Mouse (Mus musculus) heart, embryonic 14.5 days (tissue): Measurements from ENCODE around the gene Lrrc31. TPM values are rescaled to one million over a fixed set of nuclear protein-coding genes. Genes with fewer than 3 reads are reported as not detected.
"Not testable (repeated sequence)": the region's sequence is repeated elsewhere in the genome, so short reads cannot be mapped to it uniquely, and the experiment has no call there.

Source experiments
- ATAC-seq: fragments of 200-750 bp; cut with Nextera tagmentation; 2 replicates; pipeline ENCODE4 v1.8.0; 2017; ENCODE audit warnings: low read depth, moderate TSS enrichment; ENCODE audit not compliant: insufficient number of reproducible peaks, insufficient read depth, low FRiP score
- H3K27ac ChIP-seq, 2 experiments: fragments of 200-500 bp in 1 of 2; fragments of 300-500 bp in 1 of 2; sonication (generic) in 1 of 2; replicated peaks in 1 of 2; 2 replicates each; pipeline ENCODE4 v1.5.1; 2012 to 2014; ENCODE audit warnings: low read depth in 2 of 2, low read length in 2 of 2, control low read depth in 1 of 2, mild to moderate bottlenecking in 1 of 2, mixed read lengths in 1 of 2; ENCODE audit not compliant: control insufficient read depth in 1 of 2, insufficient read depth in 1 of 2
- H3K27me3 ChIP-seq: fragments of 300-500 bp; sonication (generic); 2 replicates; pipeline ENCODE4 v1.6.1; 2014; ENCODE audit warnings: mild to moderate bottlenecking, low read length, control low read depth; ENCODE audit not compliant: control insufficient read depth, insufficient read depth
- H3K36me3 ChIP-seq: fragments of 300-500 bp; sonication (generic); 2 replicates; pipeline ENCODE4 v1.6.1; 2014; ENCODE audit warnings: mild to moderate bottlenecking, control low read depth, low read length, mixed read lengths; ENCODE audit not compliant: control insufficient read depth, insufficient read depth
- H3K4me1 ChIP-seq, 2 experiments: fragments of 200-500 bp in 1 of 2; fragments of 300-500 bp in 1 of 2; sonication (generic) in 1 of 2; 2 replicates each; pipeline ENCODE4 v1.6.1; 2012 to 2014; ENCODE audit warnings: low read length in 2 of 2, control low read depth in 1 of 2, mixed read lengths in 1 of 2; ENCODE audit not compliant: control insufficient read depth in 2 of 2, insufficient read depth in 2 of 2
- H3K4me2 ChIP-seq: fragments of 300-500 bp; sonication (generic); 2 replicates; pipeline ENCODE4 v1.6.1; 2014; ENCODE audit warnings: mild to moderate bottlenecking, low read length
- H3K4me3 ChIP-seq, 2 experiments: fragments of 200-500 bp in 1 of 2; fragments of 300-500 bp in 1 of 2; sonication (generic) in 1 of 2; 2 replicates each; pipeline ENCODE4 v1.5.1; 2012 to 2014; ENCODE audit warnings: low read length in 2 of 2, mild to moderate bottlenecking in 2 of 2, control low read depth in 1 of 2, low read depth in 1 of 2, moderate library complexity in 1 of 2; ENCODE audit not compliant: control insufficient read depth in 1 of 2, insufficient read depth in 1 of 2
- H3K9ac ChIP-seq: fragments of 300-500 bp; sonication (generic); 2 replicates; pipeline ENCODE4 v1.6.1; 2014; ENCODE audit warnings: mild to moderate bottlenecking, low read length
- H3K9me3 ChIP-seq: fragments of 300-500 bp; sonication (generic); 2 replicates; pipeline ENCODE4 v1.6.1; 2016; ENCODE audit warnings: low read length, control low read depth; ENCODE audit not compliant: control insufficient read depth
- WGBS: fragments of 180-500 bp; shearing (Covaris S2); extraction: QIAGEN DNeasy Blood & Tissue Kit; methylation state at CpG from one replicate; pipeline ENCODE4 v1.1.7; 2014; 5-methylcytosine and 5-hydroxymethylcytosine counted together
- polyA plus RNA-seq: library from polyadenylated mRNA; unstranded; fragments of >200 nt; fragmentation: Nextera tagmentation; extraction: Ambion mirVana; gene quantifications from 2 replicates; pipeline ENCODE4 v1.2.1, GENCODE M21; 2014

The Lrrc31 gene
- not detected in 2 replicates for polyA plus RNA-seq

DNA sequence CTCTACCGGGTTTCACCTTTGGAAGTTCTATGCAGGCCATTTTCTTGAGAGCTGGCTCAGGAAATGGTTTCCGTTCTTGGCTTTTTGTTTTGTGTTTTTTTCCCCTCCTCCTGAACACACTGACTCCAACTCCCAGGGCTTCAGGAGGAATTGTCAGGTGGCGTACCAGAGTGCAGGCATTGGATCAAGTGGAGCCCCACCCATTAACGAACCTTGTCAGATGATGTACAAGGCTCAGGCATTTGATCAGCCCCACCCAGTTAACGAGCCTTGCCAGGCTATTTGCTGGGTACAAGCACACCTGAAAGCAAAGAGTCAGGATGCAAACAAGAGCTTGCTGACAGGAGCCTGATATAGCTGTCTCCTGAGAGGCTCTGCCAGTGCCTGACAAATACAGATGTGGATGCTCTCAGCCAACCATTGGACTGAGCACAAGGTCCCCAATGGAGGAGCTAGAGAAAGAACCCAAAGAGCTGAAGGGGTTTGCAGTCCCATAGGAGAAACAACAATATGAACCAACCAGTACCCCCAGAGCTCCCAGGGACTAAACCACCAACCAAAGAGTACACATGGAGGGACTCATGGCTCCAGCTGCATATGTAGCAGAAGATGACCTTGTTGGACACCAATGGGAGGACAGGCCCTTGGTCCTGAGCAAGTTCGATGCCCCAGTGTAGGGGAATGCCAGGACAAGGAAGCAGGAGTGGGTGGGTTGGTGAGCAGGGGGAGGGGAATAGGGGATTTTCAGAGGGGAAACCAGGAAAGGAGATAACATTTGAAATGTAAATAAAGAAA lies at the start of gene Lrrc31:
Lrrc31 (minus strand) TSS at position 133 of the 795 bp plus-strand sequence.
- H3K27ac ChIP-seq, H3K9ac ChIP-seq, H3K4me3 ChIP-seq, H3K9me3 ChIP-seq, H3K4me1 ChIP-seq, ATAC-seq, H3K4me2 ChIP-seq, H3K27me3 ChIP-seq, H3K36me3 ChIP-seq: not testable (repeated sequence)
- WGBS: 73% methylated on average over 6 of the region's 6 CpGs

DNA sequence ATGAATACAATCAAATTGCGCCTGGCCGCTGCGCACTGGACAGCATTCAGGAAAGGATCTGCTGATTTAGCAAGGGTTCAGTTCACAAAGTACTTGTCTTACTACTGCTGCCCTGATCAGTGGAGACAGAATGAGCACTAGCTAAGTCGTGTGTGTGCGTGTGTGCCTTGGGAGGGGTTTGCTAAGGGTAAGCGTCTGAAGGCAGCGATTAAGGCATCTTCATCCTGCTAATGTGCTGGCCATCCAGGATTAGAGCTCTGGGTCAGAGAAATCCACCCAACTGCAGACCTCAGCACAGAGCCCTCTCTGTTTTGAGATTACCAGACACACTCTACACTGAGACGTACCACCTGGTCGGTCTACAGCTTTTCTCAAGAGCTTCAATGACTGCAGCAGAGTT lies 48.7 kb upstream of the Lrrc31 start:
- 0 out of 2 replicates have a peak, but pooled peaks cover 3% of the 10 kb centered on the region for H3K9me3 ChIP-seq
- no peak overlapping the region for H3K4me2 ChIP-seq
- no peak overlapping the region for H3K9ac ChIP-seq
- H3K4me3 ChIP-seq: no peak overlapping the region
- H3K27me3 ChIP-seq: no peaks in the 10 kb centered on the region
- ATAC-seq: no peak
- H3K27ac ChIP-seq: no peak overlapping the region
- H3K4me1 ChIP-seq: no peaks in the 10 kb centered on the region
- no peaks in the 10 kb centered on the region for H3K36me3 ChIP-seq
- WGBS: 76% methylated on average over 9 of the region's 9 CpGs

DNA sequence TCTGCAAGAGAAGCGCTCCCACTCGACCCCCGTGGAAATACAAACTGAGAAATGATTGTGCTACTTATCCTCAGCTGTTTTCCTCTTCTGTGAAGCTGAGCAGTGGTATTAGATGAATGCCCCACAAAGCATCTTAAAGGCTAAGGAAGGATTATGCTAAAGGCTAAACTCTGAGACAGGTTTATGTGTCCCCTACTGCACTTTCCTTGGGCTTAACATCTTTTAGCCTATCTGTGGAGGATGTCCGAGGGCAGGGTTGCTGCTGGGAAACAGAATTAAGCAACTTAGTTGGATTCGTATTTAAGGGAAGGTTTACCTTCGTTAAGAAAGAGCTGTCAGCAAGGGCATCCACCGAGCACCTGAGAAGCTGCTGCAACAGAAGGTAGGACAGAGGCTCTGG lies 46.4 kb upstream of the Lrrc31 start, which contains the start of gene Samd7:
Samd7 (plus strand) TSS at position 288 of the 400 bp plus-strand sequence.
- H3K4me3 ChIP-seq: no peak within 1 kb of the TSS
- H3K27ac ChIP-seq: no peak within 1 kb of the TSS
- H3K9me3 ChIP-seq: 0 out of 2 replicates have a peak, but pooled peaks cover 3% of the 10 kb centered on the region
- H3K27me3 ChIP-seq: no peaks in the 10 kb centered on the region
- H3K4me1 ChIP-seq: peaks cover 0 to 3% of the 10 kb centered on the region in 2 experiments; a peak in 1 of 4 replicates
- no peak within 1 kb of the TSS for H3K4me2 ChIP-seq
- WGBS: 73% methylated on average over 7 of the region's 7 CpGs
- no peak for ATAC-seq
- no peak within 1 kb of the TSS for H3K9ac ChIP-seq
- H3K36me3 ChIP-seq: no peaks in the 10 kb centered on the region

DNA sequence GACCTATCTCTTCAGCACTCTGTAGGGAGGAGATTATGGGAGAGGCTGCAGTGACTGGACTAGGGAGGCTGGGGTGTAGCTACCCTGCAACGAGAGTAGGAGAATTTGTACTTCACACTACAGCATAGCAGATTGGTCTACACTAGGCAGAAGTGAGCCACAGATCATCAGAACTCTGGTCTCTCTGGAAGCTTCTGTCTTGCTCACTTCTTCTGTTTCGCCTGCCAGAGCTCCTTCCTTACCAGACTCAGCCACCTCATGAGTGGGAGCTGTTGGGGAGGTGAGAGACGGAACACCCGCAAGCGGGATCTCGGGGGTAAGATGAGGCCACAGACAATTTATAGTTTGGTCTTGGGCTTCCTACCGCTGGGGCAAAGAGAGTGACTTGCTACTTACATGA lies 43.2 kb upstream of the Lrrc31 start:
- H3K27ac ChIP-seq: no peak overlapping the region
- no peak overlapping the region for H3K4me3 ChIP-seq
- no peak for ATAC-seq
- H3K4me2 ChIP-seq: no peak overlapping the region
- H3K36me3 ChIP-seq: no peaks in the 10 kb centered on the region
- no peak overlapping the region for H3K9ac ChIP-seq
- 0 out of 2 replicates have a peak, but pooled peaks cover 3% of the 10 kb centered on the region for H3K9me3 ChIP-seq
- H3K27me3 ChIP-seq: no peaks in the 10 kb centered on the region
- peaks cover 0 to 4% of the 10 kb centered on the region in 2 experiments; a peak in 1 of 4 replicates for H3K4me1 ChIP-seq
- 81% methylated on average over 7 of the region's 7 CpGs for WGBS

DNA sequence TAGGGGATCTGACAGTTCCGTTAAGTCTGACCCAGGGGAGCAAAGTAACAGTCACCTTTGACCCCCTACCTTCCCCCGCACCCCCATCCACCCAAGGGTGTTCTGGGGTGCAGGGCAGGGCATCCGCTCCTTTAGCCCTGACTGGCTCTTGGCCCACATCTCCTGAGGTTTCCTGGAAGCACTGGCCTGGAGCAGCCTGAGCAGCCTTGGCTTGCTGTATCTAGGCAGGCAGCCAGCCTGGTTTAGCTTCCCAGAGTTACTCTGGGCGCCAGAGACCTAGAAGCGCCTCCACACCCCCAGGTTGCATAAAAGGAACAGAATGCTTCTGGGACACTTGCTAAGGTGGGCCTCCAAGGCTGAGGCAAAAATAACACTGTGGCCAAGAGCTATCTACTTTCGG lies 41.7 kb upstream of the Lrrc31 start:
- H3K36me3 ChIP-seq: no peaks in the 10 kb centered on the region
- no peak overlapping the region for H3K9ac ChIP-seq
- no peak for ATAC-seq
- H3K4me2 ChIP-seq: no peak overlapping the region
- 0 out of 2 replicates have a peak, but pooled peaks cover 3% of the 10 kb centered on the region for H3K9me3 ChIP-seq
- H3K4me1 ChIP-seq: peaks cover 0 to 4% of the 10 kb centered on the region in 2 experiments; a peak in 1 of 4 replicates
- 61% methylated on average over 6 of the region's 6 CpGs for WGBS
- no peaks in the 10 kb centered on the region for H3K27me3 ChIP-seq
- no peak overlapping the region for H3K27ac ChIP-seq
- no peak overlapping the region for H3K4me3 ChIP-seq

DNA sequence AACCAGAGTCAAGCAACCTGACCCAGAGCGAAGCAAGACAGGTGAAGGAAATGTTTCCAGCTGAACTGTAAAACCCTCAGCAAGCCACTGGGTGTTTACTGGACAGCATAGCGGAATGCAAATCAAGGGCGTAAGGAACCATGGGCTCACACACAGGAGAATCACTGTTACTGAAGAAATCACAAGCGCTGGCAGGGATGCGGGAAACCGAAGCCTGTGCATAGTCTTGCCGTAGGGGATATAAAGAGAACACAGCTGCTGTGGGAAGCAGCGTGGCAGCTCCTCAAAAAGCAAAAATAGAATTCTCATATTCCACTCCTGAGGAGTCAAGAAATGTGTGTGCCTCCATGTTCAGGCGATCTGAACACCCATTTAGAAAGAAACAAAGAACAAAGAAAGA lies 37.2 kb upstream of the Lrrc31 start:
- H3K27ac ChIP-seq: no peak overlapping the region
- no peak overlapping the region for H3K4me3 ChIP-seq
- no peaks in the 10 kb centered on the region for H3K27me3 ChIP-seq
- no peak for ATAC-seq
- no peaks in the 10 kb centered on the region for H3K9me3 ChIP-seq
- no peak overlapping the region for H3K4me2 ChIP-seq
- WGBS: 82% methylated on average over 9 of the region's 9 CpGs
- H3K36me3 ChIP-seq: no peaks in the 10 kb centered on the region
- peaks cover 0 to 4% of the 10 kb centered on the region in 2 experiments; a peak in 1 of 4 replicates for H3K4me1 ChIP-seq
- no peak overlapping the region for H3K9ac ChIP-seq

DNA sequence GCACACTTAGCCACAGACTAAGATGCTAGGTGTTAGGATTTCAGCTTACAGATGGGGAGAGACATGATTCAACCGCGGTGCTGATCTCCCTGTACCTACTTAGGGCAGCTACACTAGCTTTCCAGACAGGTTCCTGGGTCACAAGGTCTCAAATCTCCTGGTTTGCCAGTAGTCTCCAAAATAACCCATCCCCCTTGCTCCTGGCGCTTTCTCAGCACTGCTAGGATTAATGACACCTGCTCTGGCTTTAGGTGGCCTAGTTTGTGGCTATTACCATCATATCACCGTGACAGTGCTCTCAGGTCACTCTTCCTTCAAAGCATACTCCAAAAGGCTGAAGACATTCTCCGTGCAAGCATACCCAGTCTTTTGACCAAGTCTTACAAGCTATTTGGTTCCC lies 29.4 kb upstream of the Lrrc31 start:
- H3K36me3 ChIP-seq: no peaks in the 10 kb centered on the region
- H3K4me2 ChIP-seq: no peak overlapping the region
- no peak overlapping the region for H3K4me3 ChIP-seq
- H3K9ac ChIP-seq: no peak overlapping the region
- H3K27me3 ChIP-seq: no peaks in the 10 kb centered on the region
- H3K27ac ChIP-seq: no peak overlapping the region
- no peak for ATAC-seq
- H3K9me3 ChIP-seq: no peaks in the 10 kb centered on the region
- WGBS: 73% methylated on average over 5 of the region's 5 CpGs
- no peaks in the 10 kb centered on the region for H3K4me1 ChIP-seq
